Mouse (Mus musculus) hindbrain, embryonic 13.5 days (tissue): ENCODE data around the gene Adgrg7. TPM values are rescaled to one million over a fixed set of nuclear protein-coding genes. Genes with fewer than 3 reads are reported as not detected.
A peak's percentile ranks its signal among the peaks of the same experiment; 100 is the strongest.

Experiments used
- ATAC-seq: fragments of 200-750 bp; cut with Nextera tagmentation; 2 replicates; pipeline ENCODE4 v1.8.0; 2017; ENCODE audit warnings: moderate TSS enrichment; ENCODE audit not compliant: low FRiP score
- H3K27ac ChIP-seq: fragments of 300-500 bp; sonication (generic); 2 replicates; pipeline ENCODE4 v1.5.1; 2015; ENCODE audit warnings: inconsistent platforms, mild to moderate bottlenecking, moderate library complexity
- H3K27me3 ChIP-seq: fragments of 300-500 bp; sonication (generic); 2 replicates; pipeline ENCODE4 v1.6.1; 2015; ENCODE audit warnings: mild to moderate bottlenecking, inconsistent platforms
- H3K36me3 ChIP-seq: fragments of 300-500 bp; sonication (generic); 2 replicates; pipeline ENCODE4 v1.6.1; 2015; ENCODE audit warnings: mild to moderate bottlenecking, inconsistent platforms
- H3K4me1 ChIP-seq: fragments of 300-500 bp; sonication (generic); replicated peaks from 2 replicates; pipeline ENCODE4 v1.6.1; 2015; ENCODE audit warnings: inconsistent platforms
- H3K4me2 ChIP-seq: fragments of 300-500 bp; sonication (generic); 2 replicates; pipeline ENCODE4 v1.6.1; 2015; ENCODE audit warnings: inconsistent platforms, mild to moderate bottlenecking, moderate library complexity
- H3K4me3 ChIP-seq: fragments of 300-500 bp; sonication (generic); 2 replicates; pipeline ENCODE4 v1.5.1; 2015; ENCODE audit warnings: mild to moderate bottlenecking, inconsistent platforms
- H3K9ac ChIP-seq: fragments of 300-500 bp; sonication (generic); 2 replicates; pipeline ENCODE4 v1.6.1; 2015; ENCODE audit warnings: mild to moderate bottlenecking, inconsistent platforms
- H3K9me3 ChIP-seq: fragments of 300-500 bp; sonication (generic); 2 replicates; pipeline ENCODE4 v1.6.1; 2016; ENCODE audit warnings: inconsistent platforms
- whole genome bisulfite sequencing: fragments of 180-500 bp; shearing (Covaris S2); methylation state at CpG from one replicate; pipeline ENCODE4 v1.1.7; 2015; 5-methylcytosine and 5-hydroxymethylcytosine counted together
- polyA plus RNA-seq: library from polyadenylated mRNA; unstranded; fragments of >200 nt; fragmentation: Nextera tagmentation; extraction: Ambion mirVana; gene quantifications from 2 replicates; pipeline ENCODE4 v1.2.1, GENCODE M21; 2015

Adgrg7 gene
- polyA plus RNA-seq, 1 experiment from 2014 or later = not detected

GRCm38 (mm10) chr16:56771163-56772105, 24.2 kb downstream of the Adgrg7 start:
- peak; percentile 76 for ATAC-seq
- Histone ChIP-seq H3K36me3 (no peaks in the 10 kb centered on the region), H3K9me3 (no peaks in the 10 kb centered on the region), H3K9ac (no peak overlapping the region), H3K27me3 (no peaks in the 10 kb centered on the region), H3K4me3 (no peak overlapping the region), H3K4me1 (no peaks in the 10 kb centered on the region), H3K4me2 (no peak overlapping the region), H3K27ac (no peak overlapping the region)
- WGBS = 53% methylated on average over 10 of the region's 10 CpGs

GRCm38 (mm10) chr16:56729060-56729459, 66.6 kb downstream of the Adgrg7 start:
- H3K27ac ChIP-seq = no peak overlapping the region
- H3K4me3 ChIP-seq = no peak overlapping the region

GRCm38 (mm10) chr16:56724927-56725326, 70.7 kb downstream of the Adgrg7 start:
- Histone ChIP-seq H3K4me1 (no peaks in the 10 kb centered on the region), H3K9ac (no peak overlapping the region), H3K36me3 (no peaks in the 10 kb centered on the region), H3K4me3 (no peak overlapping the region), H3K27me3 (no peaks in the 10 kb centered on the region), H3K4me2 (no peak overlapping the region), H3K9me3 (no peaks in the 10 kb centered on the region), H3K27ac (no peak overlapping the region)
- ATAC-seq = no peak
- 77% methylated on average over 10 of the region's 10 CpGs for WGBS

More at GRCm38 (mm10) chr16:56729060-56729459, 66.6 kb downstream of the Adgrg7 start:
- no peaks in the 10 kb centered on the region for H3K9me3 ChIP-seq
- H3K4me1 ChIP-seq = no peaks in the 10 kb centered on the region
- no peak overlapping the region for H3K9ac ChIP-seq
- no peaks in the 10 kb centered on the region for H3K27me3 ChIP-seq
- no peak for ATAC-seq
- no peaks in the 10 kb centered on the region for H3K36me3 ChIP-seq
- WGBS = 8% methylated on average over 1 of the region's 1 CpGs
- no peak overlapping the region for H3K4me2 ChIP-seq

- Histone ChIP-seq H3K27me3 (no peaks in the 10 kb centered on the region), H3K4me3 (no peak overlapping the region), H3K27ac (no peak overlapping the region), H3K9me3 (no peaks in the 10 kb centered on the region), H3K9ac (no peak overlapping the region), H3K4me2 (no peak overlapping the region), H3K4me1 (peaks cover 5% of the 10 kb centered on the region), H3K36me3 (no peaks in the 10 kb centered on the region)
- no peak for ATAC-seq
- 67% methylated on average over 4 of the region's 4 CpGs for WGBS
Measured at GRCm38 (mm10) chr16:56722357-56722756, 73.3 kb downstream of the Adgrg7 start.

- ATAC-seq = no peak
- Histone ChIP-seq H3K27ac (no peak overlapping the region), H3K4me1 (peaks cover 24% of the 10 kb centered on the region), H3K4me2 (no peak overlapping the region), H3K4me3 (no peak overlapping the region), H3K9ac (no peak overlapping the region), H3K27me3 (no peaks in the 10 kb centered on the region), H3K9me3 (no peaks in the 10 kb centered on the region), H3K36me3 (no peaks in the 10 kb centered on the region)
Measured at GRCm38 (mm10) chr16:56719031-56719430, 76.6 kb downstream of the Adgrg7 start.

GRCm38 (mm10) chr16:56717224-56718200, 78.1 kb downstream of the Adgrg7 start, which contains the start of gene Tfg:
Tfg (minus strand) TSS chr16:56717450.
- peak within 1 kb of the TSS; percentile 98 for H3K27ac ChIP-seq
- peaks cover 2% of the 10 kb centered on the region; the same call in 1 of the 2 replicates for H3K36me3 ChIP-seq
- no peaks in the 10 kb centered on the region for H3K9me3 ChIP-seq
- no peaks in the 10 kb centered on the region for H3K27me3 ChIP-seq
- peak; percentile 98 for ATAC-seq
- peak within 1 kb of the TSS; percentile 77 for H3K4me3 ChIP-seq
- peak within 1 kb of the TSS; percentile 87 for H3K9ac ChIP-seq
- peak within 1 kb of the TSS; percentile 74 for H3K4me2 ChIP-seq
- under 1% methylated on average over 62 of the region's 62 CpGs for WGBS
- H3K4me1 ChIP-seq = peaks cover 27% of the 10 kb centered on the region

- H3K9ac ChIP-seq = peak overlapping the region; percentile 87
- H3K36me3 ChIP-seq = peaks cover 8% of the 10 kb centered on the region
- peak overlapping the region; percentile 77 for H3K4me3 ChIP-seq
- H3K9me3 ChIP-seq = no peaks in the 10 kb centered on the region
- ATAC-seq = peak; percentile 86
- H3K4me1 ChIP-seq = peaks cover 27% of the 10 kb centered on the region
- no peaks in the 10 kb centered on the region for H3K27me3 ChIP-seq
- H3K27ac ChIP-seq = peak overlapping the region; percentile 98
- H3K4me2 ChIP-seq = peak overlapping the region; percentile 74
- under 1% methylated on average over 23 of the region's 38 CpGs for WGBS
Measured at GRCm38 (mm10) chr16:56716557-56717179, 79.0 kb downstream of the Adgrg7 start.

- H3K9ac ChIP-seq = no peak overlapping the region
- H3K4me1 ChIP-seq = peaks cover 27% of the 10 kb centered on the region
- WGBS = 79% methylated on average over 3 of the region's 3 CpGs
- H3K27ac ChIP-seq = no peak overlapping the region
- peak overlapping the region; percentile 77; the same call in 1 of the 2 replicates for H3K4me3 ChIP-seq
- no peaks in the 10 kb centered on the region for H3K9me3 ChIP-seq
- H3K4me2 ChIP-seq = peak overlapping the region; percentile 74
- H3K27me3 ChIP-seq = no peaks in the 10 kb centered on the region
- ATAC-seq = no peak
- peaks cover 19% of the 10 kb centered on the region for H3K36me3 ChIP-seq
Measured at GRCm38 (mm10) chr16:56715608-56716007, 80.0 kb downstream of the Adgrg7 start.

- H3K4me2 ChIP-seq = no peak overlapping the region
- no peak overlapping the region for H3K4me3 ChIP-seq
- no peak for ATAC-seq
- no peaks in the 10 kb centered on the region for H3K27me3 ChIP-seq
- H3K9me3 ChIP-seq = no peaks in the 10 kb centered on the region
- H3K9ac ChIP-seq = no peak overlapping the region
- WGBS = 96% methylated on average over 3 of the region's 3 CpGs
- H3K27ac ChIP-seq = no peak overlapping the region
- peaks cover 51% of the 10 kb centered on the region for H3K36me3 ChIP-seq
- peaks cover 9% of the 10 kb centered on the region; the same call in 1 of the 2 replicates for H3K4me1 ChIP-seq
Measured at GRCm38 (mm10) chr16:56710071-56710470, 85.6 kb downstream of the Adgrg7 start.

- H3K36me3 ChIP-seq = peaks cover 50% of the 10 kb centered on the region
- no peak for ATAC-seq
- no peak overlapping the region for H3K9ac ChIP-seq
- H3K4me2 ChIP-seq = no peak overlapping the region
- no peaks in the 10 kb centered on the region for H3K9me3 ChIP-seq
- 89% methylated on average over 3 of the region's 3 CpGs for WGBS
- H3K27ac ChIP-seq = no peak overlapping the region
- no peaks in the 10 kb centered on the region for H3K27me3 ChIP-seq
- no peaks in the 10 kb centered on the region for H3K4me1 ChIP-seq
- no peak overlapping the region for H3K4me3 ChIP-seq
Measured at GRCm38 (mm10) chr16:56705731-56706130, 89.9 kb downstream of the Adgrg7 start.

- Histone ChIP-seq H3K36me3 (peaks cover 36% of the 10 kb centered on the region), H3K4me1 (no peaks in the 10 kb centered on the region), H3K9ac (no peak overlapping the region), H3K27me3 (no peaks in the 10 kb centered on the region), H3K27ac (no peak overlapping the region), H3K4me2 (no peak overlapping the region), H3K9me3 (no peaks in the 10 kb centered on the region), H3K4me3 (no peak overlapping the region)
- ATAC-seq = no peak
- WGBS = 94% methylated on average over 3 of the region's 3 CpGs
Measured at GRCm38 (mm10) chr16:56700898-56701297, 94.8 kb downstream of the Adgrg7 start.
